Comparison of ENCODE assay signal across 29 mouse cellular contexts in the genomic region with DNA sequence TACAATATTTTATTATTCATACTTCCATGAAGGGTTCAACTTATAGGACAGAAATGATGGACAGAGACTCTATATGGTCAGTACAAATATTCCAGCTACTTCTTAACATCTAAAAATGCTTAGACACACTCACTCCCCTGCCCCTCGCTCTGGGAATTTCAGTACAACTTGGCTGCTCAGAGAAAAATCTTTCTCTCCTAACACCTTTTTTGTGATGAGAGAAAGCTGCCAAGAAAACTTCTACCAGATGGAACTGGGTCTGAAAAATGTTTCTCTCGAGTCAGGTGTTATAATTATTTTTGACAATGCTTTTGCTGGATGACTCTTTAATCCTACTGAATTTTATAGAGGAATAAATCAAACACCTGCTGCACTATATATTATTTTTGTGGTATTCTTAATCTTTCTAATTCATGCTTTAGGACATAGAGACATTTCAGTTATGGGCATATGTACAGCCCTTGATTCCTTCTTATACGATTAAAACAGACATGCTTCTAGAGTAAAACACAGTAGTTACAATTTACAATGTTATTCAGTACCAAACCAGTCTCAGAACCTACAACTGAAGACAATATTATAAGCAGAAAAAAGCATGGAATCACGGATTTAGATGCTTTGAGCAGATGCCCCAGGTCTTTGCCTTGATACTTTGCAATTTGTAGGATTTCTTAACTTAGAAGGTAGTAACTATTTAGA.
DNase-seq lines count a peak whose midpoint lies in the region; ATAC-seq and TF ChIP-seq lines count a peak whose summit lies in the region.
"Had no signal": no experiment of that assay in that cellular context is flagged by ENCODE, and none has a peak within 500 bp of the region (broad histone marks: within the 10 kb centered on the region; RNA-seq: fewer than 3 reads in every experiment).

No protein-coding gene starts in this region.

- 0 out of 2 replicates have a peak, but pooled peaks have one; percentile 41 for ATAC-seq in forebrain, embryonic 15.5 days (replicated peaks)
- ATAC-seq: inflammation-experienced regulatory T-cells, adult 6 months had no signal

- 60% methylated on average over 4 of the region's 4 CpGs for WGBS in forebrain, embryonic 15.5 days
- WGBS in forebrain, embryonic 10.5 days: 86% methylated on average over 4 of the region's 4 CpGs

- no peak overlapping the region for H3K9ac ChIP-seq in forebrain, embryonic 15.5 days (replicated peaks)
- H3K9ac ChIP-seq: embryonic facial prominence, embryonic 13.5 days; hindbrain, embryonic 15.5 days; kidney, embryonic 15.5 days; limb, embryonic 13.5 days; lung, embryonic 15.5 days; midbrain, embryonic 12.5 days; neural tube, embryonic 12.5 days had no signal

- H3K4me1 ChIP-seq in forebrain, embryonic 15.5 days: no peaks in the 10 kb centered on the region
- H3K4me1 ChIP-seq in forebrain, embryonic 10.5 days: no peaks in the 10 kb centered on the region
- H3K4me1 ChIP-seq: embryonic facial prominence, embryonic 13.5 days; hindbrain, embryonic 10.5 days; hindbrain, embryonic 15.5 days; kidney, embryonic 15.5 days; limb, embryonic 13.5 days; lung, embryonic 15.5 days; midbrain, embryonic 12.5 days; neural tube, embryonic 12.5 days had no signal

- intact Hi-C loops in left cerebral cortex, postnatal 4 days (cut with DNase I): no loop called here

- TF ChIP-seq CTCF in brain, embryonic 14.5 days (IDR thresholded peaks at IDR 0.05; ENCODE audit: borderline replicate concordance, extremely low read depth, insufficient read depth, insufficient read length): no peak

- H3K27ac ChIP-seq in forebrain, embryonic 15.5 days (replicated peaks): peak overlapping the region; percentile 34; the same call in 1 of the 2 replicates
- no peak overlapping the region for H3K27ac ChIP-seq in forebrain, embryonic 10.5 days
- H3K27ac ChIP-seq: embryonic facial prominence, embryonic 13.5 days; hindbrain, embryonic 10.5 days; hindbrain, embryonic 15.5 days; kidney, embryonic 15.5 days; limb, embryonic 13.5 days; lung, embryonic 15.5 days; midbrain, embryonic 12.5 days; neural tube, embryonic 12.5 days had no signal

- H3K4me2 ChIP-seq in forebrain, embryonic 15.5 days (replicated peaks): no peak overlapping the region
- H3K4me2 ChIP-seq: embryonic facial prominence, embryonic 13.5 days; hindbrain, embryonic 15.5 days; kidney, embryonic 15.5 days; limb, embryonic 13.5 days; liver, embryonic 11.5 days; lung, embryonic 15.5 days; midbrain, embryonic 12.5 days; neural tube, embryonic 12.5 days had no signal

- H3K4me3 ChIP-seq in forebrain, embryonic 15.5 days: no peak overlapping the region
- H3K4me3 ChIP-seq in forebrain, embryonic 10.5 days: no peak overlapping the region
- H3K4me3 ChIP-seq: embryonic facial prominence, embryonic 13.5 days; hindbrain, embryonic 10.5 days; hindbrain, embryonic 15.5 days; kidney, embryonic 15.5 days; limb, embryonic 13.5 days; lung, embryonic 15.5 days; midbrain, embryonic 12.5 days; myocyte; neural tube, embryonic 12.5 days had no signal

- H3K36me3 ChIP-seq in forebrain, embryonic 15.5 days: no peaks in the 10 kb centered on the region
- H3K36me3 ChIP-seq in forebrain, embryonic 10.5 days (replicated peaks): no peaks in the 10 kb centered on the region
- H3K36me3 ChIP-seq: embryonic facial prominence, embryonic 13.5 days; G1E; hindbrain, embryonic 10.5 days; hindbrain, embryonic 15.5 days; kidney, embryonic 15.5 days; limb, embryonic 13.5 days; lung, embryonic 15.5 days; midbrain, embryonic 12.5 days; neural tube, embryonic 12.5 days had no signal

- H3K9me3 ChIP-seq in forebrain, embryonic 15.5 days: no peaks in the 10 kb centered on the region
- no peaks in the 10 kb centered on the region for H3K9me3 ChIP-seq in forebrain, embryonic 10.5 days
- H3K9me3 ChIP-seq: embryonic facial prominence, embryonic 13.5 days; G1E; hindbrain, embryonic 10.5 days; hindbrain, embryonic 15.5 days; kidney, embryonic 15.5 days; limb, embryonic 13.5 days; lung, embryonic 15.5 days; midbrain, embryonic 12.5 days; neural tube, embryonic 12.5 days had no signal

- H3K27me3 ChIP-seq in forebrain, embryonic 15.5 days: no peaks in the 10 kb centered on the region
- no peaks in the 10 kb centered on the region for H3K27me3 ChIP-seq in forebrain, embryonic 10.5 days (ENCODE audit: poor library complexity, severe bottlenecking)
- H3K27me3 ChIP-seq: embryonic facial prominence, embryonic 13.5 days; hindbrain, embryonic 15.5 days; kidney, embryonic 15.5 days; limb, embryonic 13.5 days; lung, embryonic 15.5 days; midbrain, embryonic 12.5 days; neural tube, embryonic 12.5 days had no signal

- DNase-seq in forebrain, embryonic 10.5 days (ENCODE audit: extremely low spot score, low spot score): no peak
- DNase-seq in left cerebral cortex, adult 11 months (ENCODE audit: low spot score): peak; percentile 10
- DNase-seq in left cerebral cortex, postnatal 4 days: no peak
- DNase-seq in brain, embryonic 14.5 days (ENCODE audit: low read depth): peak; percentile 46
- peak; percentile 77 for DNase-seq in telencephalon, adult 2 months (ENCODE audit: low read depth, low spot score)
- no peak for DNase-seq in spleen, adult 12 weeks (ENCODE audit: low spot score)
- DNase-seq: adrenal gland, adult 8-10 months; cerebellum, adult 18-20 months; cerebellum, postnatal 10 days; gastrocnemius, postnatal 10 days; heart, postnatal 14 days; kidney, adult 18-20 months; kidney, postnatal 25 days; spleen, adult 18-20 months; thymus, adult 18-20 months; thymus, postnatal 25 days had no signal

- TF ChIP-seq POLR2A in brain, embryonic 14.5 days (IDR thresholded peaks at IDR 0.05; ENCODE audit: borderline replicate concordance, extremely low read depth, insufficient read depth, insufficient read length, poor library complexity, severe bottlenecking): no peak

Comparison
In these comparisons a context has a peak if more than half of its experiments do, and no peak if none do; other contexts are left out.
1. DNase-seq: peak in left cerebral cortex, adult 11 months (single experiment), brain, embryonic 14.5 days (single experiment) and telencephalon, adult 2 months (single experiment); none in forebrain, embryonic 10.5 days (single experiment), left cerebral cortex, postnatal 4 days (single experiment) and spleen, adult 12 weeks (single experiment).